Mouse (Mus musculus) frontal cortex, postnatal 10 days (tissue): ENCODE data around the gene Mon1a.

Source experiments
- DNase-seq, 2 experiments: peaks; one replicate each; pipeline ENCODE4 v3.0.0; 2022; ENCODE audit warnings: low spot score in 2 of 2, mixed read lengths in 1 of 2

Mon1a gene

GRCm38 (mm10) chr9:107949184-107949921 lies 61.4 kb downstream of the Mon1a start:
- no peak for DNase-seq

GRCm38 (mm10) chr9:107949922-107950235 lies 61.9 kb downstream of the Mon1a start, which contains the start of gene Traip:
Traip (plus strand) TSS chr9:107950136.
- DNase-seq = no peak

GRCm38 (mm10) chr9:107950460-107951355 lies 62.8 kb downstream of the Mon1a start:
- DNase-seq = peak; percentile 84 to 91
